Mouse (Mus musculus) midbrain, embryonic 13.5 days (tissue): ENCODE data around the gene Dusp1. TPM values are rescaled to one million over a fixed set of nuclear protein-coding genes. Genes with fewer than 3 reads are reported as not detected.

Source experiments
- ATAC-seq: fragments of 200-750 bp; cut with Nextera tagmentation; 2 replicates; pipeline ENCODE4 v1.8.0; 2017; ENCODE audit warnings: mild to moderate bottlenecking, moderate TSS enrichment, moderate library complexity
- H3K27ac ChIP-seq: fragments of 300-500 bp; sonication (generic); 2 replicates; pipeline ENCODE4 v1.5.1; 2015; ENCODE audit warnings: inconsistent platforms, mild to moderate bottlenecking, moderate library complexity
- H3K27me3 ChIP-seq: fragments of 300-500 bp; sonication (generic); 2 replicates; pipeline ENCODE4 v1.6.1; 2015; ENCODE audit warnings: mild to moderate bottlenecking, inconsistent platforms
- H3K36me3 ChIP-seq: fragments of 300-500 bp; sonication (generic); 2 replicates; pipeline ENCODE4 v1.6.1; 2015; ENCODE audit warnings: mild to moderate bottlenecking, inconsistent platforms
- H3K4me1 ChIP-seq: fragments of 300-500 bp; sonication (generic); replicated peaks from 2 replicates; pipeline ENCODE4 v1.6.1; 2015; ENCODE audit warnings: inconsistent platforms
- H3K4me2 ChIP-seq: fragments of 300-500 bp; sonication (generic); replicated peaks from 2 replicates; pipeline ENCODE4 v1.6.1; 2015; ENCODE audit warnings: moderate library complexity, mild to moderate bottlenecking, inconsistent platforms
- H3K4me3 ChIP-seq: fragments of 300-500 bp; sonication (generic); replicated peaks from 2 replicates; pipeline ENCODE4 v1.5.1; 2015; ENCODE audit warnings: mild to moderate bottlenecking, inconsistent platforms
- H3K9ac ChIP-seq: fragments of 300-500 bp; sonication (generic); replicated peaks from 2 replicates; pipeline ENCODE4 v1.6.1; 2015; ENCODE audit warnings: mild to moderate bottlenecking, inconsistent platforms
- H3K9me3 ChIP-seq: fragments of 300-500 bp; sonication (generic); 2 replicates; pipeline ENCODE4 v1.6.1; 2016; ENCODE audit warnings: mild to moderate bottlenecking, inconsistent platforms
- WGBS: fragments of 180-500 bp; shearing (Covaris S2); methylation state at CpG from one replicate; pipeline ENCODE4 v1.1.7; 2015; 5-methylcytosine and 5-hydroxymethylcytosine counted together
- polyA plus RNA-seq: library from polyadenylated mRNA; unstranded; fragments of >200 nt; fragmentation: Nextera tagmentation; extraction: Ambion mirVana; gene quantifications from 2 replicates; pipeline ENCODE4 v1.2.1, GENCODE M21; 2015

Dusp1 gene
- polyA plus RNA-seq, 1 experiment from 2014 or later: 43.8 TPM

GRCm38 (mm10) chr17:26583056-26583455, 21.1 kb upstream of the Dusp1 start:
- Histone ChIP-seq H3K4me1 (peaks cover 16% of the 10 kb centered on the region), H3K4me2 (no peak overlapping the region), H3K9me3 (no peaks in the 10 kb centered on the region), H3K36me3 (peaks cover 21% of the 10 kb centered on the region), H3K27me3 (no peaks in the 10 kb centered on the region), H3K9ac (no peak overlapping the region), H3K4me3 (no peak overlapping the region), H3K27ac (no peak overlapping the region)
- WGBS: 97% methylated on average over 9 of the region's 9 CpGs
- ATAC-seq: no peak

GRCm38 (mm10) chr17:26582297-26582696, 20.4 kb upstream of the Dusp1 start:
- no peaks in the 10 kb centered on the region for H3K27me3 ChIP-seq
- H3K4me3 ChIP-seq: no peak overlapping the region
- H3K9ac ChIP-seq: no peak overlapping the region
- WGBS: 86% methylated on average over 5 of the region's 5 CpGs
- H3K27ac ChIP-seq: no peak overlapping the region
- no peak for ATAC-seq
- H3K36me3 ChIP-seq: peaks cover 22% of the 10 kb centered on the region; the same call in 1 of the 2 replicates
- H3K4me1 ChIP-seq: peaks cover 18% of the 10 kb centered on the region
- H3K4me2 ChIP-seq: no peak overlapping the region
- no peaks in the 10 kb centered on the region for H3K9me3 ChIP-seq

- Histone ChIP-seq H3K9me3 (no peaks in the 10 kb centered on the region), H3K36me3 (peaks cover 30% of the 10 kb centered on the region; the same call in 1 of the 2 replicates), H3K27me3 (no peaks in the 10 kb centered on the region), H3K9ac (no peak overlapping the region), H3K4me3 (no peak overlapping the region), H3K4me1 (peaks cover 20% of the 10 kb centered on the region), H3K4me2 (no peak overlapping the region), H3K27ac (no peak overlapping the region)
- 97% methylated on average over 3 of the region's 3 CpGs for WGBS
- no peak for ATAC-seq
Observed at GRCm38 (mm10) chr17:26580873-26581401, 19.0 kb upstream of the Dusp1 start.

GRCm38 (mm10) chr17:26579396-26579795, 17.5 kb upstream of the Dusp1 start:
- peaks cover 14% of the 10 kb centered on the region for H3K4me1 ChIP-seq
- ATAC-seq: no peak
- H3K9me3 ChIP-seq: no peaks in the 10 kb centered on the region
- no peaks in the 10 kb centered on the region for H3K27me3 ChIP-seq
- H3K27ac ChIP-seq: no peak overlapping the region
- peaks cover 34% of the 10 kb centered on the region; the same call in 1 of the 2 replicates for H3K36me3 ChIP-seq
- 92% methylated on average over 6 of the region's 6 CpGs for WGBS
- no peak overlapping the region for H3K4me3 ChIP-seq
- no peak overlapping the region for H3K9ac ChIP-seq
- H3K4me2 ChIP-seq: no peak overlapping the region

GRCm38 (mm10) chr17:26578771-26579170, 16.8 kb upstream of the Dusp1 start:
- Histone ChIP-seq H3K4me1 (peaks cover 11% of the 10 kb centered on the region; the same call in 1 of the 2 replicates), H3K9me3 (no peaks in the 10 kb centered on the region), H3K4me2 (no peak overlapping the region), H3K27me3 (no peaks in the 10 kb centered on the region), H3K4me3 (no peak overlapping the region), H3K27ac (no peak overlapping the region), H3K9ac (no peak overlapping the region), H3K36me3 (peaks cover 34% of the 10 kb centered on the region; the same call in 1 of the 2 replicates)
- no peak for ATAC-seq
- WGBS: 94% methylated on average over 11 of the region's 11 CpGs

GRCm38 (mm10) chr17:26578162-26578561, 16.2 kb upstream of the Dusp1 start:
- no peaks in the 10 kb centered on the region for H3K9me3 ChIP-seq
- no peak overlapping the region for H3K27ac ChIP-seq
- H3K4me1 ChIP-seq: peaks cover 13% of the 10 kb centered on the region; the same call in 1 of the 2 replicates
- no peaks in the 10 kb centered on the region for H3K27me3 ChIP-seq
- no peak overlapping the region for H3K9ac ChIP-seq
- H3K4me3 ChIP-seq: no peak overlapping the region
- no peak overlapping the region for H3K4me2 ChIP-seq
- no peak for ATAC-seq
- peaks cover 34% of the 10 kb centered on the region; the same call in 1 of the 2 replicates for H3K36me3 ChIP-seq
- 94% methylated on average over 7 of the region's 7 CpGs for WGBS

GRCm38 (mm10) chr17:26577309-26577708, 15.4 kb upstream of the Dusp1 start:
- ATAC-seq: no peak
- 89% methylated on average over 11 of the region's 11 CpGs for WGBS

GRCm38 (mm10) chr17:26576833-26577232, 14.9 kb upstream of the Dusp1 start:
- Histone ChIP-seq H3K9me3 (no peaks in the 10 kb centered on the region), H3K9ac (no peak overlapping the region), H3K4me2 (no peak overlapping the region), H3K27me3 (no peaks in the 10 kb centered on the region), H3K4me1 (peaks cover 13% of the 10 kb centered on the region; the same call in 1 of the 2 replicates), H3K27ac (no peak overlapping the region), H3K36me3 (peaks cover 36% of the 10 kb centered on the region; the same call in 1 of the 2 replicates), H3K4me3 (no peak overlapping the region)
- WGBS: 91% methylated on average over 7 of the region's 7 CpGs
- no peak for ATAC-seq

More at GRCm38 (mm10) chr17:26577309-26577708, 15.4 kb upstream of the Dusp1 start:
- Histone ChIP-seq H3K4me2 (no peak overlapping the region), H3K27me3 (no peaks in the 10 kb centered on the region), H3K9me3 (no peaks in the 10 kb centered on the region), H3K9ac (no peak overlapping the region), H3K36me3 (peaks cover 34% of the 10 kb centered on the region; the same call in 1 of the 2 replicates), H3K27ac (no peak overlapping the region), H3K4me3 (no peak overlapping the region), H3K4me1 (peaks cover 13% of the 10 kb centered on the region; the same call in 1 of the 2 replicates)

DNA sequence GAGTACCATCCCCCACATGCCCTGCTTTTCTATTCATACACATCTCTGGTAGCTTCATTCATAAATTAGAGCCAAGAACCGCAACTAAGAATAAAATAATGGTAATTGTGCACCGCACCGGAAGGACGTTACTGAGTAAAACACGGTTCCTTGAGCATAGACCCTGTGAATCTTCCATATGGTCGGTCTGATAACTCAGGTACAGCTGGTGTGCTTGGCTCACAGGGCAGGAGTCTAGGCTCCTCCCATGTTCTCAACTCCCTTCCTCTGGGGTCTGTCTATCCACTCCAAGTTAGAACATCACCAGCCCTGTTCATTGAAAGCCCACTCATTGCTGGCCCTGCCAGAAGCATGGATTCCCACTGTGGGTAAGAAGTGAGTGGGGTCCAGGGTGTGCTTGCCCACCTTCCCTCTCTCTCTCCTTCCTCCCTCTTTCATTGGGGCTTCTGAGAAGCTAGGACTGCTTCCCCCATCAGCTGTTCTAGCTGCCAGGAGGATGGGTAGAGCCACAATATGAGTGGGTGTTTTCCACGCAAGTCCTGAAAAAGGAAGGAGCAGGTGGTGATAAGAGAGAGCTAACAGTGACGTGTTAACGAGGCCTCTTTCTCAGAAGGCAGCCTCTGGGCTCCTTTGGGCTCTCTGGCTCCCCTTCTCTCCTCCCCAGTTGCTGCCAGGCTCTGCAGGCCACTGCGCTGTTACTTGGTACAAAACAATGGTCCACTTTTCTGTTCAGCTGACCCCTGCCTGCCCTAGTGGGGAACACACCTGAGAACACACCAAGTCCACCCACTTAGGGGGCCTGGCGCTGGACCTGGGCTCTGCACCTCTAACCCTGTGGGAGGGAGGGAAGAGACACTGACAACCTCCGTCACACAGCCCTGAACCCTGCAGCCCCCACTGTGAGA, 14.1 kb upstream of the Dusp1 start:
- no peak overlapping the region for H3K27ac ChIP-seq
- no peak overlapping the region for H3K4me2 ChIP-seq
- WGBS: 90% methylated on average over 12 of the region's 12 CpGs
- H3K36me3 ChIP-seq: peaks cover 35% of the 10 kb centered on the region; the same call in 1 of the 2 replicates
- H3K4me3 ChIP-seq: no peak overlapping the region
- peaks cover 13% of the 10 kb centered on the region; the same call in 1 of the 2 replicates for H3K4me1 ChIP-seq
- H3K9ac ChIP-seq: no peak overlapping the region
- H3K9me3 ChIP-seq: no peaks in the 10 kb centered on the region
- no peaks in the 10 kb centered on the region for H3K27me3 ChIP-seq
- ATAC-seq: no peak

DNA sequence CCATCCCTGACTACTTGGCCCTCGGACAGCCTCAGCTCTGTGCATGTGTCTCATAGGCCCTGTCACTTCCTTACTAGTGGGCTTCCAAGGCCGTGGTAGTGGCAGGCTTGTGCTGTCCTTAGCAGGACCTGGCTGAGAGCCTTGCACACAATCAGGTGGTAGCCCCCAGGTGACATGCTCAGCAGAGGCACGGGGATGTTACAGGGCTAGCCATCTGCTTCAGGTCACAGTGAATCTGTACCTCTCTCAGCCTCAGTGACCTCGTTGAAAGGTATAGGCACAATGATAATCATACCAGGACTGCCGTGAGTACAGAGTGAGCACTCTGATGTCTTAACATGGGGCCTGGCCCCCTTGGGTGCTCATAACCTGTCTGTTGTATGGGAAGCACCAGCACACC, 12.8 kb upstream of the Dusp1 start:
- WGBS: 91% methylated on average over 5 of the region's 5 CpGs
- no peak overlapping the region for H3K27ac ChIP-seq
- H3K4me1 ChIP-seq: peaks cover 13% of the 10 kb centered on the region; the same call in 1 of the 2 replicates
- H3K9me3 ChIP-seq: no peaks in the 10 kb centered on the region
- ATAC-seq: no peak
- H3K4me3 ChIP-seq: no peak overlapping the region
- no peak overlapping the region for H3K9ac ChIP-seq
- no peaks in the 10 kb centered on the region for H3K27me3 ChIP-seq
- peaks cover 46% of the 10 kb centered on the region for H3K36me3 ChIP-seq
- H3K4me2 ChIP-seq: no peak overlapping the region

- H3K9ac ChIP-seq: no peak overlapping the region; the same call in 1 of the 2 replicates
- H3K4me2 ChIP-seq: no peak overlapping the region
- H3K4me1 ChIP-seq: peaks cover 13% of the 10 kb centered on the region; the same call in 1 of the 2 replicates
- peaks cover 51% of the 10 kb centered on the region for H3K36me3 ChIP-seq
- no peak for ATAC-seq
- no peaks in the 10 kb centered on the region for H3K9me3 ChIP-seq
- H3K27me3 ChIP-seq: no peaks in the 10 kb centered on the region
- H3K27ac ChIP-seq: no peak overlapping the region
- WGBS: 92% methylated on average over 11 of the region's 11 CpGs
- no peak overlapping the region for H3K4me3 ChIP-seq
Observed at GRCm38 (mm10) chr17:26574118-26574517, 12.2 kb upstream of the Dusp1 start.

GRCm38 (mm10) chr17:26572265-26572664, 10.3 kb upstream of the Dusp1 start:
- Histone ChIP-seq H3K36me3 (peaks cover 56% of the 10 kb centered on the region), H3K4me1 (peaks cover 10% of the 10 kb centered on the region; the same call in 1 of the 2 replicates), H3K27me3 (no peaks in the 10 kb centered on the region), H3K9me3 (peaks cover 5% of the 10 kb centered on the region; the same call in 1 of the 2 replicates), H3K4me2 (no peak overlapping the region), H3K27ac (no peak overlapping the region), H3K4me3 (no peak overlapping the region), H3K9ac (no peak overlapping the region)
- ATAC-seq: no peak
- WGBS: 92% methylated on average over 11 of the region's 11 CpGs
